Mouse (Mus musculus): ENCODE measurements around the gene Tmem33.

Gene Tmem33

DNA sequence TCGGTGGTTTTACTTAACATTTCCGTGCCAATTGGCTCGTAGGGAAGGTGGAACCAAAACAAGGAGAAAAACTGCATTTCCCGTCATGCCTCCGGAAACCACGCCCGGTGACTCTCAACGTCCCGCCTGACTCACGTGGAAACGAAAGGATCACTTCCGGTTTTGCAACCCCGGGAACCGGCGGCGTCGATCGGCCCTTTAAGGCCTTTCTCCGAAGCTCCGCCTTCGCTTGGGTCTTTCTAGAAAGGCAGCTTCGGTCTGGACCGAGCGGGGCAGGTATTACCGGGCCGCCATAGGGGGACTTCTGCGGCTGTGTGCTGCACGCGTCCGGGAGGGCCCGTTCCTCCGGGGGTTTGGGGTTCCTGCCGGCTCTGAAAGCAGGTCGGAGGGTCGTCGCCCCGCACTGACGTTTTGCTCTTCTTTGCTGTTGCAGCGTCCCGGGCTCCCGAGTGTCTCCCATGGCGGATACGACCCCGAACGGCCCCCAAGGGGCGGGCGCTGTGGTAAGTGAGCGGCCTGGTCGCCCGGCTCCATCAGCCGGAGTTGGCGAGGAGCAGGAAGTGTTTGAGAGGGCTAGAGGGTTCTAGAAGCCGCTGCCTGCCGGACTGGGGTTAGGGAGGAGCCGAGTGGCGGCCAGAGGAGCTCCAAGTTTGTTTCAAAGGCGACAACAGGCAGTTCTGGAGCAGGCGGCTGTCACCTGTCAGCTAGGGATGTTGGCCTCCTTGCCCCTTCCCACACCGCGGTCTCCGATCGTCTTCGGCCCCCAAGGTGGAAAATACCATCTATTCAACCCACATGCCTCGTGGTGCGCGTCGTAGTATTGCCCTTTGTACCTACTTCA is at the start of gene Tmem33:
Gene Tmem33 (plus strand): TSS at position 35 of the 841 bp plus-strand sequence.
- DNase-seq (ENCODE audit: low read depth, low spot score), result peak; percentile 79

DNA sequence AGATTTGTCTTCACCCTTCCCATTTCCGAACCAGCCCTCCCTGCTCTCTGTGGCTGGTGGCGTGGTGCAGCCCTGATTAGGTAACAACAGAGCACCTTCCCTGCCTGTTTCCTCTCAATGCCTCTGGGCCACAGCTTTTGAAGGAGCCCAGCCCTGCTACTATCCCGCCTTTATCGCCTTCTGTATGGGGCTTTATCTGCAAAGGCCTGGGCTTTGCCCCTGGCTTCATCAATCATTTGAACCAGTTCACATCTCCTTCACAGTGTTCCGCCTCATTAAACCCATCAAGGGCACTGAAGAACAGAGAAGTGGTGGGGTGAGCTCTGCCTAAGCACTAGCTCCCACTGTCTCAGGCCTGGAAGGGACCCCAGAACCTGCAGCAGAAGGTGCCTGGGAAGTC is 47.2 kb upstream of the Tmem33 start:
- DNase-seq (ENCODE audit: low read depth, low spot score), result no peak

DNA sequence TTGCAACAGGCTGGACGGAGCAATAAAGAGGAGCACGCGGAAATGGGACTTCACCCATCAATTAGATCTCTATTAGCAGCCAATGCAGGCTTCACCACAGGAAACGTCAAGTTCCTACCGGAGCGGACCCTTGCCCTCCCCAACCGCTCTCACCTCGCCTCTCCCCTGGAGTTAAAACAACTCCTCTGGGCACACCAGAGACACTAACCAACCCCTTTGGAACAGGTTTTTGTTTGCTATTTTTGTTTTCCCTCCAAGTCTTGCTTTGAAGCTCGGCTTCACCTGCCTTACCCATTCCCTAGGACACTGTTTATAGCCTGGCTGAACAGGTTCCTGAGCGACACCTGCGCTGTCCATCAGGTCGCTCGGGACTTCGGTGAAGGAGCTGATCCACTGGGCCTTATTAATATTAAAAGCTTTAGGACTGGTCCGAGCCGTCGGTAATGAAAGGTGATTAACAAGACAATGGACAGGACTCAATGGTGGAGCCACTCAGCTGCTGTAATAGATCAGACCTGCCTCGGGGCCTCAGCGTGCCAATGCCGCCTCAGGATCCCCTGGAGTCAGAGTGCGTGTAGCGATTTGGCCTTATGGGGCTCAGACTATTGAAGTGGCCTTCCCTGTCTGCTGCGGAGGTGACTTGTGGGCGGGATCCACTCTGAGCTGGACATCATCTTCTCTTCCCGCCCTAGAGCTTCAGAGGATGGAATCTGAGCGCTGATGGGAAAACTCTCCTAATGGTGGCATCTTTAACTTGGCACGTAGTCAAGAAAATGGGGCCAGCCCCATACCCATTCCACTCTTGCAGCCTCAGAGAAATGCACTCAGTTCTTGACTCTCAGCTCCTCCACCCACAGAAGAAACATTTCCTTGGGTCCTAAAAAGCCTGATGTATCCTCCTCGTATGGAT is 45.0 kb upstream of the Tmem33 start:
- no peak for DNase-seq (ENCODE audit: low read depth, low spot score)

DNA sequence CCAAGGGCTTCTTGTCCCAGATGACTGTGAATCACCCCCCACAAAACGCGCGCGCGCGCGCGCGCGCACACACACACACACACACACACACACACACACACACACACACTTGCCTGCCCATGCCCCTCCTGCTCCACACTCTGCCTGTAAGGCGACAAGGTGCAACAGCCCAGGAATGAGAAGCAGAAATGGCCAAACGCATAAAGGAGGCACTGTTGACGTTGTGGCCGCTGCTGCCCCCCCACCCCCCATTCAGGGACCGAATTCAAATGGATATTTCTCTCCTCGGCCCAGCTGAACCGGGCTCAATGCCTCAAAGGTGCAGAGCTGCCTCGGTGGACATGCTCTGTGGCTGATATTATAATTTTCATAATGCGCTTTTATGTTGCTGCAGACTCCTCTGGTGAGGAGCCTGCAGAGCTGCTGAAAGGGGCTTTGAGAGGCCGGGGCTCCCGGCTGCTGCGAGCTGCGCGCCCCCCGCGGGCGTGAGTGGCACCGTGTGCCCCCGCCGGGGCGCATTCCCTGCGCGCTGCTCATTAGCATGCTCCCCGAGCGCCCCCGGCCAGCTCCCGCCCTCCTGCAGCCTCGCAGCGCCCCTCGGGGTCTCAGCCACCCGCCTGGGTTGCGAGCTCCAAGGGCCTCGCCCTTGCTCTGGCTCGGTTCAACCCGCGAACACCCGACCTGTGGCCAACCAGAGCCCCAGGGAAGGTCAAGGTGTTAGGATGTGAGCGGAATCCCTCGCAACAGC is 44.2 kb upstream of the Tmem33 start:
- DNase-seq (ENCODE audit: low read depth, low spot score), result no peak

DNA sequence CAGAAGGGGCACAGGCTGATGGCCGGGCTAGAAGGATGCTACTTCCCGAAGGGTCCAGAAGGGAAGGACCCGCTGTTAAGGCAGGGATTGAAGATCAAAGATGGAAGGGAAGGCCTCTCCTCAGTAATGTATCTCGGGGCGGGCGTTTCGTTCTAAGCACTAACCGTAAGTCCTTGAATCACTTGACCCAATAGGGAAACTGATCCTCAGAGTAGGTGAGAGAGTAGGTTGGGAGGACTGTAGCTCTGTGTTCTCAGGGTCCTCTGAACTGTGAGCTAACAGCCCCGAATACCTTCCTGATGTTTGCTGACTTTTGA is 43.6 kb upstream of the Tmem33 start:
- DNase-seq (ENCODE audit: low read depth, low spot score), result no peak

DNA sequence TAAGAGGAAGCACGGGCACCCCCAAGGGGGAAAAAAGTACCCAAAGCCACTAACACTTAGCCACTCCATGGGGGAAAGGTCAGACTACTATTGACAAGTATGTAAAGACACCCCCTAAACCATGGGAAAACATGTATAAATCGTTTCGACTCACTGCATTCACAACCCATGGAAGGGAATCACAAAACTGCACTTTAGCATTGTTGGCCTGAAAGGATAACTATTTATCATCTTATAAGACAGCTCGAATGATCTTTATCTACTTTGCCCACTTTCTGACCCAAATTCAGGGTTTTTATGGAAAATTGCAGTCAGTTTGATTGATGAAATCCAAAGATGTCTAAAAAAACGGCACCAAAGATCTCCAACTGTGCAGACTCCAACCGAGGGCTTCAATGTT is 38.5 kb upstream of the Tmem33 start:
- DNase-seq (ENCODE audit: low read depth, low spot score), result no peak

DNA sequence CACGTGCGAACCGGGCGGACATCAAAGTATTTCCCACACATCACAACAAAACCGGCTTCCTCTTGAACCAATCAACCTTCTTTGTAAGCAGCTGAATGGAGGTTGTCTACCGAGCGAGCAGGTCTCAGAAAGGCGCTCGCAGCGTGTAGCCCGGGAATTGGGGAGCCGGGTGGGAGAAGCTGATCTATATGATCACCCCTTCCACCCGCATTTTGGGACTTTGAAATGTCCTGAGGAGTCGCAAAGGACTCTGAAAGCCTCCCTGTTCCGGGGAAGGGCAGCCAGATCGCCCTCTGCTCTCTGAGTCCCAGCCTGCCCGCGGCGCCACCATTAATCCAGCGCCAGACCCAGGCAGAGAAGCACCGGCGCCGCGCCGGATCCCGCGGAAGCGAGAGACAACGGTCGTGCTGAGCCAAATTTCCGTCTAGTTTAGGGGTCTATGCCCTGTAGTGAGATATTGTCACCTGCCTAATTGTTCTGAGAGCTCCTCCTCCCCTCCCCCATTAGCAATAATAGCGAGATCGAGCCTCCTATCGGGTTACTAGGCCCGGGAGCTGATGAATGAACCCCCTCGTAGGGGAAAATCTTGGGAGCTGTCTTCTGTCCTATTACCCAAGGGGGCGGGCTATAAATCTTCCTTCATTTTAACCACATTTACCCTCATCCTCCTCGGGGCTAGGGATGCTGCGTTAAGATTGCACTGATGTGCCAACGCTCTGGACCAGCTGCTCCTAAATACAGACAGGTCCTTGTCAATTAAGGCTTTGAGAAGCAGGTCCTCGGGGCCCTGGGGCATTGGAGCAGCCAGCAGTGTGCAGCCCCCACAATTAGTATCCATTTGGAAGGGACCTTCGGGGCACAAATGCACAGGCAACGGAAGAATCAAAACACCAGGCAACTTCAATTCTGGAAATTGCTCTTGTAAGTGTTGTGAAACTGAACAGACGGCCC is 37.6 kb upstream of the Tmem33 start:
- no peak for DNase-seq (ENCODE audit: low read depth, low spot score)

DNA sequence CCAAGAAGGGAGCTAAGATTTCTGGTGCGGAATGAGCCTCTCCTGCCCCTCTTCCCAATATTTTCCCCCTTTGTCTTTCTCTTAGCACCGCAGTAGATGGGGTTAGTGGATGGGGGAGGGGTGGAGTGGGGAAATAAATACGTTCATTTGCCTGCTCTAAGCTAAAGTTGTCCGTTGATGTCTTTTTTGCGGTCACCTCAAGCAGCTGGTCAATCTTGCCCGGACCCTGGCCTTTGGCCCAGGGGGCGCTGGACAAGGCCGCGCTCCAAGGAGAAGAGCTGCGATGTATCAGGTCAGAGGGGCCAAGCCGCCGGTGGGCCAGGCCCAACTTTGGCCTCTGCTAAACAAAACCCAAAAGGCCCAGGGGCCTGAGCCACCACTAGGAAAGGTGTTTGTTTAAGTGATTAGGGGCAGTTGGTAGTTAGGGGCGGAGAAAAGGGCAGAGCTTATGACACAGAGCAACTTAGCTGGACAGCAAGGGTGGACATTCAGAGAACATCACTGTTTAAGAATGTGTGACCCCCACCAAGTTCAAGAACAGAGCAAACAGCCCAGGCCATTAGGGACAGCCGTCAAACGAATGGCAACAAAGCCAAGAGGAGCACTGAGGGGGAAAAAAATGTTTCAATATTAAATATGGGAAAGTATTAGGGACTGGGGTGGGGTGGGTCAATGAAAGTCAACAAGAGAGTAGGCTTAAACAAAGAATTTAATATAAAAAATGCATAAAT is 36.8 kb upstream of the Tmem33 start:
- DNase-seq (ENCODE audit: low read depth, low spot score), result no peak

DNA sequence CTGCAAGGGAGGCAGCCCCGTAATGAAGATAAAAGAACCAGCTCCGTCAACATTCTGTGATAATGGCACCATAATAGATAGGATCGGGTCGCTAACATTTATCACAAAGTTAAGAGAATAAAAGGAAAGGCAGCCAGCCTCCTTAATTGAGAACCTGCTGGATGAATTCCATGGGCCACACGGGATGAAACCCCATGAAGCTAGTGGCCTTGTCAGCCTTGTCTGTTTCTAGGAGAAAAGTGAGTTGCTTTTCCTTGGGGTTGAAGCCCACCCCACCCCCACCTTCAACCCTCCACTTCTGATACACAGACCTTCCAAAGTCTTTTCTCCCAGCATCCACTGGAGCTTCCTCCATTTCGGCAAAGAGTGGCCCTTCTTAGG is 36.3 kb upstream of the Tmem33 start:
- no peak for DNase-seq (ENCODE audit: low read depth, low spot score)

DNA sequence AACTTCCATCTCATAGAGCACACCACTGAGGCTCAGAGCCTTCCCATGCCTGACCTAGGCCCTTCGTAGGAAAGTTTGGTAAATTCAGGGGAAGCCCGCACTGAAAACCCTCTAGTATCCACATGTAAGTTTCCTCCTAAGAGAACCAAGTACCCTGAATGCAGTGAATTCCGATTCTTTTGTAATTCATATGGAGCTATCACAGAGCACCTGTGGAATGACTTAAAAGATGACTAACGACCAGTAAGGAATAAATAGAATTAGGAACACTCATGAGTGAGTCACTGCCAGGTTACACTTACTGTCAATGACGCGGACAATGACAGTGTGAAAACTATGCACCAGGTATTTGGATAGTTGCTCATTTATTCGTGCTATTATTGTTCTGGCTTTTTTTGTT is 34.6 kb upstream of the Tmem33 start:
- DNase-seq (ENCODE audit: low read depth, low spot score), result no peak

DNA sequence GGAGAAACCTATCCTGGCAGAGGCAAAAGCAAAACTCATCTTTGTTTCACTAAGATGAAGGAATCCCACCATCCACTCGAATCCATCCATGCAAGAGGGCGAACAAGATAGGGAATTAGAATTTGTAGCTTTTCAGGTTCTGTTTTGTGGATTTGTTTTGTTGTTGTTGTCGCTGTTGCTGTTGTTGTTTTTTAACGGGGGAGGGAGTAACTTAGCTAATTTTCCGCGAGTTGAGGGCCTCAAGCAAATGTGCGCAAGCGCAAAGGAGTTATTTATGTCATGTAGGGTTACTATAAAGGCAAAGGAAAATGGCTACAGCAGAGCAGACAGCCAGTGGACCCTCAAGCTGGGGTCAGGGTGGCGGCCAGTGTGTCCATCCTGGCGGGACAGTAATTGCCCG is 33.1 kb upstream of the Tmem33 start:
- DNase-seq (ENCODE audit: low read depth, low spot score), result no peak

DNA sequence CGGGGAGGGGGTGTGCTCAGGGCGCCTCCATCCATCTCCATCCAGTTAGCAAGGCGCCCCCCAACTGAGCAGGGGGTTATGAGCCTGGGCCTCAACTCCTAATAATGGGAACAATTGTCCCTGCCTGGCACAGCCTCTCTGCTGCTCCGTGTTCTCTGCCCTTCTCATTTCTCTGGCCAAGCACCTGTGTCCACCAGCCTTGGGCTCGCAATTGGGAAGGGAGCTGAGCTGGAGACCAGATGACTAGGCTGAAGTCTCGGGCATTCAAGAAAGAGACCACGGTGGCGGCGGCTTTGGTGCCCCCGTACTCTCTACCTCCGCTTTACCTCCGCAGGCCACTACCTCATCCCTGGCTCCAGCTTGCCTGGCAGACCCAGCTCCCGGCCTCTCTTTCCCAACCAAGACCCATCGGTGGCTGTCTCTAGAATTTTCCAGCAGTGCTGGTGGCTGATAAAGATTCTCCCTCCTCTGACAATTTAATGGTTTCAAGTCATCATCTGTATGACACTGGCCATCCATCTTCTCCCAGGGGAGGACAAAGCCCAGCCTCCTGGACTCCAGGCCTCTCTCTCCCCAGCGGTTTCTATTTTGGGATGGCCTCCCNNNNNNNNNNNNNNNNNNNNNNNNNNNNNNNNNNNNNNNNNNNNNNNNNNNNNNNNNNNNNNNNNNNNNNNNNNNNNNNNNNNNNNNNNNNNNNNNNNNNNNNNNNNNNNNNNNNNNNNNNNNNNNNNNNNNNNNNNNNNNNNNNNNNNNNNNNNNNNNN is 32.5 kb upstream of the Tmem33 start:
- no peak for DNase-seq (ENCODE audit: low read depth, low spot score)

DNA sequence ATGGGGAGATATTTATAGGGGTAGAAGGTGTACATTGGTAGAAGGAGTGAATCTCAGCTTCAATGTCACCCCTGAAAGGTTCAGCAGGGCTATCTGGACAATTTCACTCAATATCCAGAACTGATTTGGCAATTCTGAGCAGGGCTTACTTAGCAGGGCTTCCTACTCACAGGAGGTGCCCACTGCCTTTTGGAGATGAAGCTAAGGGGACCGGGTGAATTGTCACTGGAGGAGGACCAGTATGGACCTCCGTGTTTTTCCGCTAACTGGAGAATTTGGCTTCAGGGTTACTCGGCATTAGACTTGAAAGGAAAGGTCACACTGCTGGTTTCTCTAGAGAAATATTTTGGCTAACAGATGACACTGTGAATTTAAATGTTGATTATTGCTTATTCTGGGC is 25.7 kb upstream of the Tmem33 start:
- no peak for DNase-seq (ENCODE audit: low read depth, low spot score)

DNA sequence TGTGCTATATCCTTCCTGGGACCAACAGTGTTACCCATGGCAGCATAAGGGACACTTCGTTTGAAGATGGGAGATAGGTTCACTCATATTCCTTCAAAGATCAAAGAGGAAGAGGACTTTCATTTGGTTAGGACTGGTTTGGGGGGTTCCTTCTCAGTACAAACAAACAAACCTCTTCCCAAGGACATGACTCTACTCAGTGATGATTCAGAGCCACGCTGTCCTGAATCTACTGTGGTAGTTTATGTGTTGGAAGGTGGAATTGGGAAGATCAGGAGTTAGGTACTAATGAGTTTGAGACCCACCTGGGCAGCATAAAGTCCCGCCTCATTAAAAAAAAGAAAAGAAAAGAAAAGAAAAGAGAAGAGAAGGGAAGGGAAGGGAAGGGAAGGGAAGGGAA is 24.9 kb upstream of the Tmem33 start:
- no peak for DNase-seq (ENCODE audit: low read depth, low spot score)

DNA sequence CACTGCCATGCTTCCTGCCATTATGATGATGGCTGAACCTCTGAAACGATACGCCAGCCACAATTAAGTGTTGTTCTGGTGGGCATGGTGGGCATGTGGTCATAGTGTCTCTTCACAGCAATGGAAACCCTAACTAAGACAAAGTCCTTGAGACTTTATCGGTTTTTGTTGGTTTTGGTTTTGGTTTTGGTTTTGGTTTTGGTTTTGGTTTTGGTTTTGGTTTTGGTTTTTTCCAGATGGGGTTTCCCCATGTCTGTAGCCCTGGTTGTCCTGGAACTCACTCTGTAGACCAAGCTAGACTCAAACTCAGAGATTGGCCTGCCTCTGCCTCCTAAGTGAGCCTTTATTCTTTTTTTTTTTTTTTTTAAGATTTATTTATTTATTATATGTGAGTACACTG is 23.8 kb upstream of the Tmem33 start:
- no peak for DNase-seq (ENCODE audit: low read depth, low spot score)

DNA sequence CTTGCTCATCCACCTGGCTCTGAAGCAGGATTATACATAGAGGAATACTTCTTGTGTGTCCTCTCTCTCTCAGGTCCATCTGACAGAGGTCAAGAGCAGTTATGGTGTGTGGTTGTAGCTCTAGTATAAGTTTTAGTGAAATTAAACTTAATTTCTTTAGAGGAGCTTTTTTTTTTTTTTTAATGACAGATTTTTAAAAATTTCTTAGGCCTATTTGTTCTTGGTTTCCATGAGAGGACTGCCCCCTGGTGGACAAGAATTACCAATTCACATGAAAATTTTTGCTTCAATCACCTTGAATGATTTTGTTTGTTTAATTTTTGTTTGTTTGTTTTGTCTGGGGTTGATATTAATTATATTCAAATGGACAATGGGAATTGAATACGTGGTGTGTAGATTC is 22.1 kb upstream of the Tmem33 start:
- no peak for DNase-seq (ENCODE audit: low read depth, low spot score)

DNA sequence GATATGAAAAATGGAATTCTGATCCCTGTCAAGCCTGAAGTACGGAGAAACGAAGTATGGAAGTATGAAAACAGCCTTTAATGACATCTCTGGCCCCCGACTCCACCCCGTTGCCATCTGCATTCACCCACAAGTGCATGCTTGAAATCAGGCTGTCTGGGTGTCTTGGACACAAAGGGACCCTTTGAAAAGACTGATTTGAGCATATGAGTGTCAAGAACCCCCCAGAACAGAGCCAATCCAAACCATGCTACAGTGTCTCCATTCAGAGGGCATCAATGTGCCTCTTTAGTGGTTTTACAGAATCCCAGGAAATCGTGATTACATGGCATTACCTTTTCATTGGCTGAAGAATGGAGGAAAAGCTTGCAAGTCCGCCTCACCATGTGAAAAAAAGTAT is 18.7 kb upstream of the Tmem33 start:
- no peak for DNase-seq (ENCODE audit: low read depth, low spot score)

DNA sequence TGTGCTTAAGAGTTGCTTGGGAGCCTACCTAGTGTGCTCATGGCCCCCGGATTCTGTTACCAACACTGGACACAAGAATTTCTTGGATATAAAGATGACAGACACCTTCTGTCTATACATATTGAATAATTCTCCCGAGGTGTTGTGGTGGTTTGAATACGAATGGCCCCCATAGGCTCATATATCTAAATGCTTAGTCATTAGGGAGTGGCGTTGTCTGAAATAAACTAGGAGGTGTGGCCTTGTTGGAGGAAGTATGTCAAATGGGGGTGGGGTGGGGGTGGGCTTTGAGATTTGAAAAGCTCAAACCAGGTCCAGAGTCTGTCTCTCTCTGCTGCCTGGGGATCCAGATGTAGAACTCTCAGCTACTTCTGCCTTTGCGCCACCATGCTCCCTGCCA is 17.1 kb upstream of the Tmem33 start:
- DNase-seq (ENCODE audit: low read depth, low spot score), result no peak

DNA sequence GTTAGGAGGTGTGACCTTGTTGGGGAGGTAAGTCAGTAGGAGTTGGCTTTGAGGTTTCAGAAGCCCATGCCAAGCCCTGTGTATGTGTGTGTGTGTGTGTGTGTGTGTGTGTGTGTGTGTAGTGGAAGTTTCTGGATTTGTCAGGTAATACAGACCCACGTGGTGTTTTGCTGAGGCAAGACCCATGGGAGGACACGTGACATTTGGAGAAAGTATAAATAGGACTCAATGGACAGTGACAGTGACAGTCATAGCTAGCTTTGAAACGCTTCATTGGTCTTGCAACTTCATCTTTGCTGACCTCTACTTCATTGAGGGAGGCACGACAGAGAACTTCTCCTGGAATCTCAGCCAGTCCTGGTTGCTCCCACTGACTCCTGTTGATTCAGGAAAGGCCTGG is 8.1 kb upstream of the Tmem33 start:
- no peak for DNase-seq (ENCODE audit: low read depth, low spot score)

DNA sequence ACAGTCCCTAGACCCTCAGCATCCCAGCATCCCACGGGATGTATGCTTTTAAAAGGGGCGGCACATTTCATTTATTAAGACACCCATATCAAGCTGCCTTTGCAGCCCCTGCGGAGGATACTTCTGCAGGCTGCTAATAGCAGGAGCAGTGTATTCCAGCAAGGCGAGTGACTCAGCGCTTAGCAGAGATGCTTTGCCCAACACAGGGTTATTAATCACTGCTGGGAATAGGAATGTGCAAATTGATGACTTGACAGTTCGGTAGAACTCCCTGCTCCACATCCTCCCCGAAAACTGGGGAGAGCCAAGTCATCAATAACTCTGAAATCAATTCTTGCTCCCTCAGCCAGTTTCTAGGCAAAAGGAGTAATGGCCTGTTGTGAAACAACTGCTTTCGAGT is 4.7 kb upstream of the Tmem33 start:
- DNase-seq (ENCODE audit: low read depth, low spot score), result no peak
